Mouse (Mus musculus) limb, embryonic 14.5 days (tissue): ENCODE data around the gene Sorcs1. TPM values are rescaled to one million over a fixed set of nuclear protein-coding genes. Genes with fewer than 3 reads are reported as not detected.

Experiments
- ATAC-seq: fragments of 200-750 bp; cut with Nextera tagmentation; 2 replicates; pipeline ENCODE4 v1.8.0; 2017; ENCODE audit warnings: low read depth, moderate number of reproducible peaks, moderate TSS enrichment; ENCODE audit not compliant: low FRiP score
- DNase-seq: peaks from one replicate; pipeline ENCODE4 v3.0.0-alpha.2; 2015; ENCODE audit warnings: low spot score
- H3K27ac ChIP-seq: fragments of 300-500 bp; sonication (generic); replicated peaks from 2 replicates; pipeline ENCODE4 v1.5.1; 2014; ENCODE audit warnings: low read depth, mild to moderate bottlenecking, low read length, moderate library complexity, mixed read lengths
- H3K27me3 ChIP-seq: fragments of 300-500 bp; sonication (generic); 2 replicates; pipeline ENCODE4 v1.6.1; 2014; ENCODE audit warnings: low read length, mixed read lengths; ENCODE audit not compliant: control insufficient read depth, insufficient read depth
- H3K36me3 ChIP-seq: fragments of 300-500 bp; sonication (generic); 2 replicates; pipeline ENCODE4 v1.6.1; 2014; ENCODE audit warnings: mild to moderate bottlenecking, low read length, moderate library complexity, mixed read lengths; ENCODE audit not compliant: control insufficient read depth, insufficient read depth
- H3K4me1 ChIP-seq: fragments of 300-500 bp; sonication (generic); 2 replicates; pipeline ENCODE4 v1.6.1; 2014; ENCODE audit warnings: antibody characterized with exemption, low read length, mixed read lengths; ENCODE audit not compliant: control insufficient read depth, insufficient read depth
- H3K4me2 ChIP-seq: fragments of 300-500 bp; sonication (generic); replicated peaks from 2 replicates; pipeline ENCODE4 v1.6.1; 2014; ENCODE audit warnings: low read depth, mild to moderate bottlenecking, low read length, moderate library complexity; ENCODE audit not compliant: severe bottlenecking
- H3K4me3 ChIP-seq: fragments of 300-500 bp; sonication (generic); replicated peaks from 2 replicates; pipeline ENCODE4 v1.5.1; 2014; ENCODE audit warnings: low read length
- H3K9ac ChIP-seq: fragments of 300-500 bp; sonication (generic); 2 replicates; pipeline ENCODE4 v1.6.1; 2014; ENCODE audit warnings: mild to moderate bottlenecking, low read depth, low read length, moderate library complexity; ENCODE audit not compliant: severe bottlenecking
- H3K9me3 ChIP-seq: fragments of 300-500 bp; sonication (generic); 2 replicates; pipeline ENCODE4 v1.6.1; 2016; ENCODE audit warnings: low read length; ENCODE audit not compliant: control insufficient read depth
- POLR2A ChIP-seq: fragments of 200-500 bp; IDR thresholded peaks from 2 replicates; pipeline ENCODE4 v1.8.0; 2012; ENCODE audit warnings: inconsistent platforms, mild to moderate bottlenecking, moderate library complexity, borderline replicate concordance; ENCODE audit not compliant: insufficient read depth, insufficient read length; ENCODE audit errors: extremely low read depth
- WGBS: fragments of 180-500 bp; shearing (Covaris S2); extraction: QIAGEN DNeasy Blood & Tissue Kit; methylation state at CpG from one replicate; pipeline ENCODE4 v1.1.7; 2014; 5-methylcytosine and 5-hydroxymethylcytosine counted together
- polyA plus RNA-seq, 2 experiments: library from polyadenylated mRNA; depleted of rRNA in 1 of 2; stranded (reverse) in 1 of 2; unstranded in 1 of 2; fragments of >200 nt; fragmentation: Nextera tagmentation in 1 of 2; extraction: Ambion mirVana in 1 of 2; gene quantifications; 2 replicates each; pipeline versions ENCODE4 v1.2.1 to v1.2.3; 2012 to 2014

The Sorcs1 gene
- polyA plus RNA-seq, 2 experiments = 2.1 to 3.2 TPM

DNA sequence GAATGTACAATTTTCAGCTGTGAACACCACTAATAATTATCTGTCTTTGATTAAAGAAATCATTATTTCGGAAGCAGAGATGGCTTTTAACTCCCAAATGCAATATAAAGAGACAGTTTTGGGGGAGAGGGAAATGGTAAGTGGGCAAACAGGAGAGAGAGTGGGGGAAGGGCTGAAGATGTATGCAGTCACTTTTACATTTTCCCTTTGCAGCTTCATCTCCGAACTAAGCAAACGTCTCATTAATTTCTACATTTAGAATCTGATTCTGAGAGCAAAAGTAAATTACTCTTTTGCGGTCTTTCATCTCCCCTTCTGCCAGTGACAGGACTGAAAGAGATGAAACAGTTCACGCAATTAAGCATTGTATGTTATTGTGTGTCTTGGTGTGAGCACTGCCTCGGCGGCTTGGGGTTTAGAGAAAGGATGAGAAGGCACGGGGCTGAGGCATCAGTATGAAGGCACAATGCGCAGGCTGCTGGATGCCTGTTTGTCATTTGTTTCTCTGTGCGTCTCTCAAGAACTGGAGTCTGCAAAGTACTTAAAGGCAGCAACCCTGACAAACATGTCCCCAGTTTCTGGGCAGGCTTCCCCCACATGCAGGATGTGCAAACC lies 163.3 kb downstream of the Sorcs1 start:
- Histone ChIP-seq H3K36me3 (no peaks in the 10 kb centered on the region), H3K4me1 (no peaks in the 10 kb centered on the region), H3K27ac (no peak overlapping the region), H3K4me3 (no peak overlapping the region), H3K4me2 (no peak overlapping the region), H3K27me3 (no peaks in the 10 kb centered on the region), H3K9ac (no peak overlapping the region), H3K9me3 (no peaks in the 10 kb centered on the region)
- DNase-seq = no peak
- ATAC-seq = no peak
- WGBS = 79% methylated on average over 10 of the region's 10 CpGs
- no peak for TF ChIP-seq POLR2A

DNA sequence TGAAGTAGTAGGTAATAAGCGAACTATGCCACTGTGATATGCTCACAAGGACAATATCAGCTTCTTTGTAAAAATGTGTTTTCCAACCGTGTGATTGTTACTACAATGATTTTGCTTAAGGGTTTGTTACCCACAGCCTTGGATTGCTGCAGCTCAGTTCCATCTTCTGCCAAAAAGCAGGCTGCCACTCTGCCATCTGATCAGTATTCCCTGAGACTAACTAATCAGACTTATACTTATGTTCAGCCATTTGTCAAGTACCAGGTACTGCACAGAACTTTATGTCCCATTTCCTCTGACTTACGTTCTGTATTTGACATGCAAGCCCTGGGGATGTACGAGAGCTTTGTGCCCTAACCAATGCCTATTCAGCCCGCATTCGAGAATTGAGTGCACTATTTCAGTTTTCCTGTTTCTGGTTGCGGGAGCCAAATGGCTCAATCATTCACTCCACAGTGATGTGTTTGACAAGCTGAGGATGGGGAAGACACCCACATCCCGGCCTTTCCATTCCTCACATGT lies 164.1 kb downstream of the Sorcs1 start:
- ATAC-seq (no peak), DNase-seq (no peak)
- no peak overlapping the region for H3K4me2 ChIP-seq
- H3K9me3 ChIP-seq = no peaks in the 10 kb centered on the region
- no peak overlapping the region for H3K4me3 ChIP-seq
- WGBS = 78% methylated on average over 8 of the region's 8 CpGs
- no peak overlapping the region for H3K9ac ChIP-seq
- no peaks in the 10 kb centered on the region for H3K36me3 ChIP-seq
- no peak overlapping the region for H3K27ac ChIP-seq
- H3K4me1 ChIP-seq = no peaks in the 10 kb centered on the region
- no peaks in the 10 kb centered on the region for H3K27me3 ChIP-seq
- no peak for TF ChIP-seq POLR2A

DNA sequence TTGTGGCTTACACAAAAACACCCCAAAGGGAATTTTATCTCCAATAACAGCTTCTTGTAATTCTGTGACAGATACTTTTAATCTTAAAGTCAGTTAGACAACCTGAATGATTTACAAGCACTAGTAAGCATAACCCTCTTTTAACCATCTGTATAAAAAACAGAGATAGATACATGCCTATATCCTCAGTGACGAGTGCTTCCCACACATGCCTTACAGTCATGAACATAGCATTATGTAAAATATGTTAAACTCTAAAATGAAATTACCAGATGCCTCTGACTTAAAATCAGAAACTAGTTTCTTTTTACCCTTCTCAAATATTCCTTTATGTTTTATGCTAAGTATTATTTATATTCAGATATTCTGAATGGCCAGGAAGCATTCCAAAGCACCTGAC lies 175.6 kb downstream of the Sorcs1 start:
- no peaks in the 10 kb centered on the region for H3K4me1 ChIP-seq
- H3K9ac ChIP-seq = no peak overlapping the region
- ATAC-seq (no peak), DNase-seq (no peak)
- H3K4me2 ChIP-seq = no peak overlapping the region
- TF ChIP-seq POLR2A = no peak
- no peak overlapping the region for H3K27ac ChIP-seq
- no peaks in the 10 kb centered on the region for H3K36me3 ChIP-seq
- H3K27me3 ChIP-seq = no peaks in the 10 kb centered on the region
- 65% methylated on average over 1 of the region's 1 CpGs for WGBS
- no peak overlapping the region for H3K4me3 ChIP-seq
- no peaks in the 10 kb centered on the region for H3K9me3 ChIP-seq

DNA sequence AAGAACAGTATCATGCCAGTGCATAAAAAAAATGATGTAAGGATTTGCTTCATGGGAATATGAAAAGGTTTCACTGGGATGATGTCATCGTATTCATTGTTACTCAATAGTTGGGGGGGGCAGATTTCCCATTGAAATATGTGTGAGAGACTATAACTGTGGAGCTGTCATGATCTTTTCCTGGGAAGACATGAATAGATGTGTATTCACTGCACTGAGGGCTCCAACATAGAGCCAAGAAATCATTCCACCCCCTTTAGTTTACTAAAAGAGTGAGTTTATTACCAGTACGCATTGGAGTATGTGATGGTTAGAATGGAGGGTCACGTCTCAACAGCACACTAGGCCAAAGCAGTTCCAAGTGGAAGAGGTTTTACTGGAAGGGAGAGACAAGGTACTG lies 187.3 kb downstream of the Sorcs1 start:
- Histone ChIP-seq H3K4me1 (no peaks in the 10 kb centered on the region), H3K4me3 (no peak overlapping the region), H3K27ac (no peak overlapping the region), H3K27me3 (no peaks in the 10 kb centered on the region), H3K36me3 (no peaks in the 10 kb centered on the region), H3K9ac (no peak overlapping the region), H3K9me3 (no peaks in the 10 kb centered on the region), H3K4me2 (no peak overlapping the region)
- no peak for DNase-seq
- ATAC-seq = no peak
- no peak for TF ChIP-seq POLR2A
- WGBS = 92% methylated on average over 3 of the region's 3 CpGs

DNA sequence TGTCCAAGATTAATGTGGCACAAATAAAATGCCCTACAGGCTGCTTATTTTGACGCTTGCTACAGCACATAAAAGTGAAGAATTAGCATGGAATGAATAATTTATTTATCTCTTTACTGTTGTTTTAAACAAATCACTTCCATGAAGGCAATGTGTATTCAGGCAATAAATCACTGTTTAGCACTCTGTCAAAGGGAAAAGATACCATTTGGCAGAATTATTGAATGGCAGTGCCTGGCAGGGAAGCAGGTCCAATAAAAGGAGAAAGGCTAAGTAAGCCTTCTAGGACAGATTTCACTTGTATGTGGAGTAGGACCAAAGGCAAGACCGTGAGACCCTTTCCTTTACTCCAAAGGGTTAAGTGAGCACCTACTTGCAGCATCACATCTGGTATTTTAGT lies 187.7 kb downstream of the Sorcs1 start:
- Histone ChIP-seq H3K4me2 (no peak overlapping the region), H3K27ac (no peak overlapping the region), H3K9me3 (no peaks in the 10 kb centered on the region), H3K36me3 (no peaks in the 10 kb centered on the region), H3K27me3 (no peaks in the 10 kb centered on the region), H3K4me3 (no peak overlapping the region), H3K4me1 (no peaks in the 10 kb centered on the region), H3K9ac (no peak overlapping the region)
- no peak for ATAC-seq
- DNase-seq = no peak
- 45% methylated on average over 2 of the region's 2 CpGs for WGBS
- no peak for TF ChIP-seq POLR2A
